Mouse (Mus musculus): ENCODE data around the gene Pcsk6.
"Not testable (repeated sequence)": the region's sequence is repeated elsewhere in the genome, so short reads cannot be mapped to it uniquely, and the experiment has no call there.

Gene Pcsk6

DNA sequence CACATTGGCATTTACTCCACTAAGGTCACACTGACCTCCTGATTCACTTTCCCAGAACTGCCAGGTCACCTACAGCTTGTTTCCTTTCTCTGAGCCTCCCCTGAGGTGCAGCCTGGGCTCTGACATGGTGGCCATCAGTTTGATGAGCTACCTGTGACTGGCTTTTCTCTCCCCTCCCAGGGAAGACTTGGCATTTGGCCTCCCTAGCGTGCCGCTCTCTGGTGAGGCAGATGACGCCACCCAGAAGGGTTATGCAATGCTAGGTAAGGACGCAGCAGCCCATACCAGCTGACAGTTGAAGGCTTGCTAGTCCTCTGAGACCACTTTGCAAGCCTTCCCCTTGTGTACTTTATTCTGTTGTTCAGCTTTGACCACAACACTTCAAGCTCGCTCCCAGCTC is 141.9 kb downstream of the Pcsk6 start:
- peak; percentile 47 for DNase-seq

DNA sequence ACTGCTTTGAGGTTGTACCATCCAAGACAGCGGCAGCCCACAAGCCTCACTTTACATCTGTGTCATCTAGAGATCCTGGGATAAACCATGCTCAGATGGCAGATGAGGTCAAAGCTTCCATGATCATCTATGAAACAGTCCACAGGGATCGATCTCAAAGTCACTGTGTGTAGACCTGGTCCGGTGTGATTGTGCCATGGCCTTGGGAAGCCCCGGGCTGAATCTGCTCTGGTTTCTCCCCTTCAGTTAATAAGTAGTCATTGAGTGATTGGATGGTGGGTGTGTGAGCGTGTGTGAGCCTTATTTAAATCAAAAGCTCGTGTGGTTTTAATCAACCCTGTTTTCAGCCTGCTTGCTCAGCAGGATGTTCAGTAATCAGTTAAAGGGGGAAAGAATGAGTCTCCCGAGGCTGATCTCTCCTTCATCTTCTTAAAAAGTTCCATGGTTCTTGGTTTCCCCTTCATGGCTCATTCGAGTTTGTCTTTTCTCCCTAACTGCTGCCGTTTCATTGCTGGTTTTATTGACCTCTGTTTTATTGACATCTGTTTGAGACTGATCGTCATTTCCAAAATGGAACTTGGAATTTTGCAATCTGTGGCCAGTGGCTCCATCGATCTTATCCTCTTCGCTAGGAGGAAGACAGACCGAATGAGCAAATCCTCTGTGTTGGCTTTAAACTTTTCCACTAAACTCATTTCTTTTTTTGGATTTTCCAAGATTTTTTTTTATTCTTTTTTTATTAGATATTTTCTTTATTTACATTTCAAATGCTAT is 142.5 kb downstream of the Pcsk6 start:
- no peak for DNase-seq

DNA sequence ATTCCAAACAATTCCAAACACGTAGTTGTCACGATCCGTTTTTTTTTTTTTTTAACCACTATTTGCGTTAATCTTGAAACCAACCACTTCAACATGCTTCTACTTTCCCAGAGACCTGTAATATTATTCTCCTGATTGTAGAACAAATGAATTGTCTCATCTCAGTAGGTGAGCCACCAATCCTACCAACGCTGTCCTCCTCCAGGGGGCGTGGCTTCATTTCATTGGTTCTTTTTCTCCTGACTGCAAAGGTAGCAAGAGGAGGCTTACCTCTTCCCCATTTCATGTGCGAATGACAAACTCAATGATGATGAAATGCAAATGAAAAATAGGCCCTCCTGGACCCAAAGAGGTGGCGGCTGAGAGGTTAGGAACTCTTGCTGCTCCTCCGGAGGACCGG is 143.5 kb downstream of the Pcsk6 start:
- no peak for DNase-seq

DNA sequence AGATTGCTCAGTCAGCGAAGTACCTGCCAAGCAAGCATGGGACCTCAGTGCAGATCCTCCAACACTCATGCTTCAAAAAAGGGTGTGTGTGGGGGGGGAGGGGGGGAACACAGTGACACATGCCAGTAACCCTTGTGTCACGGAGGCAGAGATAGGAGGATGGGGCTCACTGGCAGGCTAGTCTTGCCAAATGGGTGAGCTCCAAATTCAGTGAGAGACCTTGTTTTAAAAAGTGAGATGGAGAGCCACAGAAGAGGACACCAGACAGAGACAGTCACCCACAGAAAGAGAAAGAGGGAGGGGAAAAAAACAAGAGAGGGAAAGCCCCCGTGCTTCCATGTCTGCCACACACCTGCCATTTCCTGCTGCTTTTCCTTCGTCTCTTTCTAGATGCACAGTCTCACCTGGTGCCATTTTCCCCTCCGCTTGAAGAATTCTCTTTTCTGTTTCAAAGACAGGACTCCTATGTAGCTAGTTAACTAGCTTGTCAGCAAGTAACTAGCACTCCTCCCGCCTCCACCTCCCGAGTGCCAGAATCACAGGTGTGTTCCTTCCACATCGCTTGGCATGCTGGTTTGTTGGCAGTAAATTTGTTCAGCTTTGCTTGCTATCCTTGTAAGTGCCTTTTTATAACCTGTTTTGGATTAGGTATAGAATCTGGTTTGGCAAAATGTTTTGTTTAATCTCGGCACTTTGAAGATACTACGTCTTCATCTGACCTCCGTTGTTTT is 146.8 kb downstream of the Pcsk6 start:
- DNase-seq, result peak; percentile 98

DNA sequence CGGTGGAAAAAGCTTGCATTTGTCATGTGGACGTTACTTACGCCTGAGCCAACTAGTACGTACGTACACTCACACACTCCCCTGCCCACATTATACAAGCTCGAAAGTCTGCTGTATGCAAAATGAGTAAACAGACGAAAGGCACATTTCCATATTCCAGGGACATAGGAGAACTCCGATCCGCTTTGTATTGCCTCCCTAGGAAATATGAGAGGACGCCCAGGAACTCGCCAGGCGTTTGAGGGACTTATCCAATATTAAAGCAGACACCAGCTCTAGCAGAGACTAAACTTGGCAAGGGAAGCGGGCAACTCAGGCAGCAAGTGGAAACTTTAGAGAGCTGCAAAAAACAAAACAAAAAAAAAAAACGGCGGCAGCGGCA is 147.3 kb downstream of the Pcsk6 start:
- DNase-seq, result no peak

DNA sequence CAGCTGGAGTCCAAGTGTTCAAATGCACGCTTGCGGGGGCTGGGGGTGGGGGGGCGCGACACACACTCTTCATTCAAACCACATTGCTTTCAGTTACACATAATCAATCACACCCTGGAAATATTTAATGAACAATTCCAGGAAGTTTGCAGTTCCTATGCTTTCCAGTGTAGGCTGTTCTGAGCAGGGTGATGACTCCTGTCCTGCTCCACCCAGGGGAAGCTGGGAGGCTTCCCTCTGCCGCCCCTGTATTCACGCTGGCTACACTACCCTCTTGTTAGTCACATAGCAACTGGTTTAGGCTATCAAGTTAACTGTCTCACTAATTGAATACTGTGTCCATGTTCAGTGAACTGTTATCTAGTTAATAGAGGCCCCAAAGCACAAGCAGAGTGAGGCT is 149.0 kb downstream of the Pcsk6 start:
- DNase-seq, result no peak

DNA sequence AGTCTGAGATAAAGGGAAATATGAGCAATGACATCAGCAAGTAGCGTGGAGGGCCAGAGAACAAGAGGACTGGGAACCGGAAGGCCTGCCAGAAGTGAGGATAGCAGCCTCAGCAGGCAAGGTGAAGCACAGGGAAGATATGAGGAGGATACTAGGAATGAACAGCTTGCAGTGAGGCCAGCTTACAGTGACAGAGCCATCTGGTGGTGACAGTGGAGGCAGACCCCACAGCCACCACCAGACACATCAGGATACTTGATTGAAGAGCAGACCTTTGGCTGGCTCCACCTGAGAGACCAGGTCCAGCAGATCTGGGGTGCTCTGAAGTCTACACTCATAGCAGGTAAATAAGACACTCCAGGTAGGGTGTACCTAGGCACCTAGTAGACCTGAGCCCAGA is 166.2 kb downstream of the Pcsk6 start:
- DNase-seq, result peak; percentile 70

DNA sequence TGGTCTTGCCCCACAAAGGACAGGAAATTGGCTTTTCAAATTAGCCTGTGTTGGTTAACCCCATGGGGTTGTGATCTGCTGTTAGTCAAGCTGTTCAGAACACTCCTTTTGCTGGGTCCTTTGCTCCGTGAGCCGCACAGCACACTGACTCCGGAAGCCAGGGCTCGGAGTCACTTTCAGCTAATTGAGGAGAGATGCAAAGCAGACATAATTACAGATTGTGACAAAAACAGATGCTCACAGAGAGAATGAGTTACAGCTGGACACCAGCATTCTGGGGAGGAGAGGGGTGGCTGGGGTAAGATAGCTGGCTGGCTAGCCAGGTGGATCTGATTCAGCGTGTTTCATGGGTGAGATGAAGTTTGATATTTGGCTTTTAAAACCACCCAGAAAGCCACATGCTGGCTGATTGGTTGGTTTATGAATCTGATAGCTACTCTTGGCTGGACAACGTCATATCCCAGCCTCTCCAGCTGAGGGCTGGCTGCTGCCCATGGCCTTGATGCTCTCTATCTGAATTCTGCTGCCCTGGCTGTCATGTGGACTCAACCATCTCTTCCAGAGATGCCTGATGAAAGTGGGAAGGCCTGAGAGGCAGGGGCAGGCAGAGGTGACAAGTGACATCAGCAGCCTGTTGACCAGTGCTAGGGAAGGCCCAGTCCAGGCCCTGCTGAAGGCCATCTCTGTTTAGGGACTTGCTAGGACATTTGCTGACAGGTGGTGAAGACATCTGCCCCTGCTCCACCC is 167.4 kb downstream of the Pcsk6 start:
- no peak for DNase-seq

DNA sequence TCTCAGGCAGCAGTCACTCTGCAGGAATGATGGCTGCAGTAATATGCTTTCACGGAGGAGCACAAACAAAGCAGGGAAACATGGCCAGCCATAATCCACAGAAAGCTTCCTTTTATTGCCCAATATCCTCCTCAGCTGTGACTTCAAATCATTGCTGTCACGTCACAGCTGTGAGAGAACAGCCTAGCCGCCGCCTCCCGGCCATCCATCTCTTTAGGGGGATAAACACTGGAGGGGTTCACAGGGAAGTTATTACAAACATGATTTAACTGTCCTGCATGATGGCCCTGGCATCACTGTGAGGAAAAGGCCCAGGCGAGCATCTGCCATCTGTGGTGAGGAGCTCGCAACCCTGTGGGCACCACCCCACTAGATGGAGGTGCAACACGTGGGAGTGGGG is 175.3 kb downstream of the Pcsk6 start:
- no peak for DNase-seq

DNA sequence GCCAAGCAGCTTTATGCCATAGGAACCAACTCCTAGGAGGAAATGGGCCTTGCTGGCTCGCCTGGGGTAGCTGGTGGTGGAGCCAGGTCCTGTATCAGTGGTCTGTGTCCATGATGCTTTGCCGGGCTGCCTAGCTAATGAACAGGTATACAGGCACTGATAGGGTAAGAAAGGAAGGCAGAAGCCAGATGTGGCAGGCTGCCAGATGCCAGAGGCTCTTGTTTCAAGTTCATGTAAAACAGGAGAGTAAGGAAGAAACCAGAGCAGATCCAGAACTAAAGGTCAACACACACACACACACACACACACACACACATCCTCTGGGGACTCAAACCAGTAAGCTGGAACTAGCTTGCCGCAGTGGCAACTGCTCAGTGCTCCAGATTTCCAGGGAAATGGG is 176.7 kb downstream of the Pcsk6 start:
- DNase-seq, result no peak

DNA sequence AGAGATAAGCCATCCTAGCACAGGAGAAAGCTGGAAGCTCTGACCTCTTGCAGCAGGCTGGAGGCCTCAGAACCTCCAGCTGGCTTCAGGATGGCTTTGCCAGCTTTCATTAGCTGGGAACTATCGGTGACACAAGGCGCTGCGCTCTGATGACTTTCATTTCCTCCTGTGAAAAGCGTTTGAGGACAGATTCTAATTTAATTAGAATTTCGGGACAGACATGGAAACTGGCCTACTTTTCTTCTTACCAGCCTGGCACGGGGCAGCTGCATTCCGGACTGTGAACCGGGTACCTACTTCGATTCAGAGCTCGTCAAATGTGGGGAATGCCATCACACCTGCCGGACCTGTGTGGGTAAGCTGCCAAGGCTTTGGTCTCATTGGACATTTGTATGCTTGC is 177.2 kb downstream of the Pcsk6 start:
- peak; percentile 84 for DNase-seq

DNA sequence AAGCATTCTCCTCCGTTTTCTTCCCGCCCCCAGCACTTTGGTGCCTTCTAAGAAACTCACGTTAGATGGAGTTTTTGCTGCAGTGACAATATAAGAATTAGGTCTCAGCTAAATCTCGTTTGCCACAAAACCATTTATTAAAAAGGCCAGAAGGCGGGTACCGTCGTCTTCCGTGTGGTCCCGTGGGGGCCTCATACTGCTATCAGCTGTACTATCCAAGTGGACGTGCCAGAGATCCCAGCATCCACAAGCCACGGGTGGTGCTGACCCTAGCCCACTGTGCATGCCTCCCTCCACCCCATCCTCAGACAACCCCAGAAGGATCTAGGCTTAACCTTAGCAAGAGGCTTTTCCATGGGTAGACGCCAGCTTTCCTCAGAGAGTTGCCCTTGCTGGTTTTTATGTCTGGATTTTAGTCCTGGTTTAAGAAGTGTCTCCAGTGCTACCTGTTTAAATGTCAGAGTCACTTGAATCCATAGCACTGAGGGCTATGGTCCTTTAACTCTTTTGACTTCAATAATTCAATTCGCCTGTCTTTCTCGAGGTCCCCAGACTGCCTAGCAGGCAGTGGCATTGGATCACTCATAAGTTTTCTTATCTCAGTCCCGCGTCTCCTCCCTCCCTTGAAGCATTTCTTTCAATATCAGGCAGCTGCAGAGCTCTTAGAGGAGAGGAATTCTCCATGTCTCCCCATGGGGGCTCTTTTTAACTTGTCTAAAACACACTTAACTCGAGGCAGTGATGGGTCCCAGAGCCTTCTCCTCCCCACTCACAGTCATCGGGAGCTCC is 178.7 kb downstream of the Pcsk6 start:
- no peak for DNase-seq

DNA sequence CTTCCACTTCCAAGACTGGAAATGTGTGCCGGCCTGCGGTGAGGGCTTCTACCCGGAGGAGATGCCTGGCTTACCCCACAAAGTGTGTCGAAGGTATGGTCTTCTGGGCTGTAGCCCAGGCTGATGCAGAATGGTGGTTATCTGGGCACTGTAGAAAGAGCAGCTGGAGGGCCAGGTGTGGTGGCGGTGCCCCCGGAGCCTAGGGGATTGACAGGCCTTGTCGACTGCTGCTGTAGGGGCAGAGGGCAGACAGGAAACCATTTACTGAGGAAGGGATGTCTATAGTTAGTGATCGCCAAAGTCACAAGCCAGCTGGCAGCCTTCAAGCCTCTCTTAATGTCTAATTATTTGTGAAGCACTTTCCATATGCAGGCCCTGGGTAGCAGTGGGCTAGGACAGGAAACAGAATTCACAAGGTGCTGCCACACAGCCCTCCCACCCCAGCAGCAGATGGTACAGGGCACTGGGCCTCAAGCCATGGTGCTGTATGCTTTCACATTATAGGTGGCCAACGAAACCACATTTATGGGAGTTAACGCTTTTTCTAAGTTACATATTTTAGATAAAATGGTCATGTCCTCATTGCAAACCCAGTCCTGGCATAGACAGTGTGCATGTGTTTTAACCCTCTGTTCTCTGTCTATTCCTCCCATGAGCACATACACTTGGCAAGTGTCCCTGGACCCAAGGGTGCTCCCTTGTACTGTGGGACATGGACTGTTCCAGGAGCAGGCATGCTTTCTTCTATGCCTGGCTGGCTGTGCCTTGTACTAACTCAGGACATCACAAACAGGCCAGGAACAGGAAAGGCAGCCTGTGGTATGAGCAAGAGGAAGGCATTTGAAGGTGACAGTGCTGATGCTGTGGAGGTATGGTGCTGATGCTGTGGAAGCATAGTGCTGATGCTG is 182.3 kb downstream of the Pcsk6 start, which contains the start of gene Gm45213:
Gm45213 (plus strand) TSS at position 51 of the 908 bp plus-strand sequence.
- DNase-seq, result peak; percentile 87

DNA sequence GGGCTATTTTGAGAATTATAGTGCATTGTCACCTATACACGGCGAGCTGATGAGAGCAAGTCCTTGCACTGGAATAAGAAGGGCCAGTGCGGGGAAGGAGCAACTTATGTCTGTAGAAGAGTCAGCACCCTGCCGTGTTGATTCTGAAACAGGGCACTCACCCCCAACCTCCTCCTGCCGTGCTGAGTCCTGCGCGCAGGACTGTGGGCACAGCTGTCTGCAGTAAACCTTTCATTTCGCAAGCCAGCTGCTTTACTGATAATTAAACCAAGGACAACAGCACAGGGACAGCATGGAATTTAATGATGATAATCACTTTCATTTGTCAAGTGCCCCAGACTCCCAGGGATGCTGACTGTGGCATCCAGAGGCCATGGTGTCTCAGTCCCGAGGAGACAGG is 183.1 kb downstream of the Pcsk6 start:
- DNase-seq, result no peak

DNA sequence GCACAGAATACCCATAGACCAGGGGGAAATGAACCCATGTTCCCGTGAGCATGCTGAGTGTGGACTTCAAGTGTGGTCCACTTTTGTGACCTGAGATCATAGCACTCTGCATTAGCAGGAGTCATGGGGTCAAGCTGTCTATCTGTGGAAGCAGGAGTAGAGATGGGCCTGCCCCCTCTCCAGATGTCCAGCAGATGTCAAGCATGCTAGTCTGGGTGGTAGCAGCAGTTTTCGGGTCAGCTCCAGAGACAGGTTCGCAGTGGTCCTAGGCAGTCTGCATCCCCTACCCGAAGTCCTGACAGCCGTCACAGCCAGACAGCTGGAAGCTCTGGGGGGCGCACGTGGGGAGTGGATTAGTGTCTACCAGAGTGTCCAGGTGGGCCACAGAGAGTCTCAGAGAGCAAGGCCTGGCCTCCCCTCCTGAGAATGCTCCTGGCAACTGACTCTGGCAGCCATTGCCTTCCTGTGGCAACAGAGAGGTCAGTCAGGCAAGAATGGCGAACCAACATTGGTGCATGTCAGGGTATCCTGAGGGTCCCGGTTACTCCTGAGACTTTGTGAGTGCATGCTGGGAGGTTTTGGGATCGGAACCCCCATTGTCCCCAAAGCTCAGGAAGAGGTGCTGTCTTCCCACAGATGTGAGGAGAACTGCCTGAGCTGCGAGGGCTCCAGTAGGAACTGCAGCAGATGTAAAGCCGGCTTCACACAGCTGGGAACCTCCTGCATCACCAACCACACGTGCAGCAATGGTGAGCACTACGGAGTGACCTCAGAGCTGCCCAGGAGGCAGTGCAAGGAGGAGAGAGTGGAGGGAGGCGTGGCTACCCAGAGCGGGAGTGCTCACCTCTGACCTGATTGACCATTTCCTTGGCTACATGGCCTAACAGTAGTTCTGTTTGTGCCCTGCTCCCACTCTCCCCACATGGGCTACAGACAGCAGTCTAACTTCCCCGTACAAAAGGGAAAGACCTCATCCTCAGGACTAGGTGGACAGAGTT is 185.7 kb downstream of the Pcsk6 start:
- DNase-seq, result no peak

DNA sequence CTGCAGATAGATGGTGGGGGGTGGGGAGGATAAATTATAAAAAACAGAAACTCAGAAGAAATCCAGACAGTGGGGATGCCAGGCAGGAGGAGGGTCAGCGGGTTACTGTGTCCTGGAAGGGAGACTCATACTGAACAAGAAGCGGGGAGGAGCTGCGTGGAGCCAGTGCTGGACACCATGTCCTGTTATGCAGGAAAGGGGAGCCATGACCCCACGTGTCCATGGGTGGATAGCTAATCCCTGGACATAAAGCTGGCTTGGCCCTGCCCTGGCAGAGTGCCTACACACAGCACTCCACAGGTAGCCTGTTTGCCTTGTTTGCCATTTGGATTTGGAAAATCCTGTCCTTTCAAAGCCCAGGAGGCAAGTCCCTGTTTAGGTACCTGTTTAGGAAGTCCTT is 186.4 kb downstream of the Pcsk6 start:
- no peak for DNase-seq

DNA sequence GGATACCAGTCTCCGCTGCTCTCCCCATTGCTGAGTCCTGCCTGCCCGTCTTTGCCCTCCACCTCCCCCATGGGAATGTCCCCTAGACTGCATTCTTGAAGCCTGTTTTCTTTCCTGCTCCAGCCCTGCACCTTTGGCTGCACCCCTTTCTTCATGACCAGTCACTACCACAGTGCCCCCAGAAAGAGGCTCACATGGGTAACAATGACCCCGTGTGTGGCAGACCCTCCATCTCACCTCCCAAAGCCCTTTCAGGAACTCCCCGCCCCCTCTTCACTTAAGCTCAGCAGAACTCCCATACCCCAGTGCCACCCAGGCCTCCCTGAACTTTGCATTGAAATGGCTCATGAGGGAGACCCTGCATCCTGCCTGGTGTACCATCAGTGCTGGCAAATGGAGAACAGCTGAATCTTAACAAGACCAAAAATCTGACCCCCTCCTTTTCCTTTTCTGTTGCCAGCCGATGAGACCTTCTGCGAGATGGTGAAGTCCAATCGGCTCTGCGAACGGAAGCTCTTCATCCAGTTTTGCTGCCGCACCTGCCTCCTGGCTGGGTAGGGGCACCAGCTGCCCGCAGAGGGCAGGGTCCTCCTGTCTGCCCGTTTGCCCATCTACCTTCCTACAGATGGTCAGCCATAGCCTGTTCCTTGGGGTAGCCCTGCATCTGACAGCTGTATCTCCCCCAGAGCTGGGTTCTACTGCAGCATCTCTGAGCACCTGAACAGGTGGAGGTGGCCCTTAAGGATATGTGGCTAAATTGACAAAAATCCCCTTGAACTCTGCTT is 187.1 kb downstream of the Pcsk6 start:
- no peak for DNase-seq

DNA sequence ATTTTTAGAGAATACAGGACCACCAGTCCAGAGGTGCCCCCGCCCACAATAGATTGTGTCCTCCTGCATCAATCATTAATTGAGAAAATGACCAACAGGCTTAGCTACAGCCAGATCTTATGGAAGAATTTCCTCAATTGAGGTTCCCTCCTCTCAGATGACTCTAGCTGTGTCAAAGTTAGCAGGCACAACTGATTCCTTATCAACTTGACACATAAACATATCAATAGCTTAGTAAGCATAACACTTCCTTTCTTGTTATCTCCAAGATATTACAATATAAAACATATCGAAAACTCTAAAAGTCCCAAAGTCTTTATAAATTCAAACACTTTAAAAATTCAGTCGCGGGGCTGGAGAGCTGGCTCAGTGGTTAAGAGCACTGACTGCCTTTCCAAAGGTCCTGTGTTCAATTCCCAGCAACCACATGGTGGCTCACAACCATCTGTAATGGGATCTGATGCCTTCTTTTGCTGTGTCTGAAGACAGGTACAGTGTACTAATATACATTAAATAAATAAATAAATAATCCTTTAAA is 192.5 kb downstream of the Pcsk6 start:
- DNase-seq, result no peak

DNA sequence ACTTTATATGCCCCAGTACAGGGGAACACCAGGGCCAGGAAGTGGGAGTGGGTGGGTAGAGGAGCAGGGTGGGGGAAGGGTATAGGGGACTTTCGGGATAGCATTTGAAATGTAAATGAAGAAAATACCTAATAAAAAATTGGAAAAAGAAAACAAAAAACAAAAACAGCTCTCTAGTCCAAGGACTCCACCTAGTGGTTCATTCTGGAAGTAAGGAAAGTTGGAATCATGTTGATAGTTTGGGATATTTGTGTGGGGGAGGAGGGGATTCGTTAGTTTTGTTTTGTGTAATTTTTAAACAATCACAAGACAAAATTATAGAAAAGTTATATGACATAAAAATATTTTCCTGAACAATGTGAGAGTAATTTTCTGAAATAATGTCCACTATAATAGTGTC is 193.8 kb downstream of the Pcsk6 start:
- DNase-seq, result not testable (repeated sequence)
